Mouse (Mus musculus): ENCODE data around the gene Rpgrip1l. TPM values are rescaled to one million over a fixed set of nuclear protein-coding genes. Genes with fewer than 3 reads are reported as not detected.

Rpgrip1l gene
- polyA plus RNA-seq, 1 experiment = 1.9 TPM

- TF ChIP-seq CTCF (IDR thresholded peaks at IDR 0.05; ENCODE audit: borderline replicate concordance, control insufficient read depth, extremely low read depth, insufficient read depth, low read length, poor library complexity) = no peak
- no peak for TF ChIP-seq POLR2A (IDR thresholded peaks at IDR 0.05; ENCODE audit: control insufficient read depth, extremely low read depth, insufficient read depth, low read length, poor library complexity)
- Histone ChIP-seq H3K36me3 (ENCODE audit: control insufficient read depth, insufficient read depth, low read length) (no peaks in the 10 kb centered on the region), H3K27me3 (ENCODE audit: control insufficient read depth, insufficient read depth, low read length) (no peaks in the 10 kb centered on the region), H3K27ac (ENCODE audit: control insufficient read depth, insufficient read depth, low read length) (no peak overlapping the region), H3K4me3 (ENCODE audit: control insufficient read depth, insufficient read depth, low read length) (no peak overlapping the region), H3K4me1 (replicated peaks; ENCODE audit: control insufficient read depth, insufficient read depth, low read length) (peaks cover 6% of the 10 kb centered on the region; the same call in 1 of the 2 replicates)
- 98% methylated on average over 8 of the region's 8 CpGs for WGBS
- DNase-seq = no peak
Observed at GRCm38 (mm10) chr8:91339651-91340050, 26.6 kb upstream of the Rpgrip1l start.

GRCm38 (mm10) chr8:91338389-91339154 lies 25.5 kb upstream of the Rpgrip1l start:
- no peaks in the 10 kb centered on the region for H3K27me3 ChIP-seq (ENCODE audit: control insufficient read depth, insufficient read depth, low read length)
- WGBS = 97% methylated on average over 6 of the region's 6 CpGs

GRCm38 (mm10) chr8:91329461-91329850 lies 16.4 kb upstream of the Rpgrip1l start:
- WGBS = 87% methylated on average over 6 of the region's 6 CpGs
- Histone ChIP-seq H3K4me1 (replicated peaks; ENCODE audit: control insufficient read depth, insufficient read depth, low read length) (no peaks in the 10 kb centered on the region; the same call in 1 of the 2 replicates), H3K4me3 (ENCODE audit: control insufficient read depth, insufficient read depth, low read length) (no peak overlapping the region), H3K27ac (ENCODE audit: control insufficient read depth, insufficient read depth, low read length) (no peak overlapping the region), H3K36me3 (ENCODE audit: control insufficient read depth, insufficient read depth, low read length) (no peaks in the 10 kb centered on the region), H3K27me3 (ENCODE audit: control insufficient read depth, insufficient read depth, low read length) (no peaks in the 10 kb centered on the region)
- no peak for DNase-seq
- no peak for TF ChIP-seq CTCF (IDR thresholded peaks at IDR 0.05; ENCODE audit: borderline replicate concordance, control insufficient read depth, extremely low read depth, insufficient read depth, low read length, poor library complexity)
- TF ChIP-seq POLR2A (IDR thresholded peaks at IDR 0.05; ENCODE audit: control insufficient read depth, extremely low read depth, insufficient read depth, low read length, poor library complexity) = no peak

More at GRCm38 (mm10) chr8:91338389-91339154, 25.5 kb upstream of the Rpgrip1l start:
- TF ChIP-seq POLR2A (IDR thresholded peaks at IDR 0.05; ENCODE audit: control insufficient read depth, extremely low read depth, insufficient read depth, low read length, poor library complexity) (no peak), CTCF (IDR thresholded peaks at IDR 0.05; ENCODE audit: borderline replicate concordance, control insufficient read depth, extremely low read depth, insufficient read depth, low read length, poor library complexity) (no peak)
- H3K36me3 ChIP-seq (ENCODE audit: control insufficient read depth, insufficient read depth, low read length) = no peaks in the 10 kb centered on the region
- no peak overlapping the region for H3K4me3 ChIP-seq (ENCODE audit: control insufficient read depth, insufficient read depth, low read length)
- no peak overlapping the region for H3K27ac ChIP-seq (ENCODE audit: control insufficient read depth, insufficient read depth, low read length)
- H3K4me1 ChIP-seq (replicated peaks; ENCODE audit: control insufficient read depth, insufficient read depth, low read length) = peaks cover 6% of the 10 kb centered on the region; the same call in 1 of the 2 replicates
- no peak for DNase-seq

- Histone ChIP-seq H3K27ac (ENCODE audit: control insufficient read depth, insufficient read depth, low read length) (no peak overlapping the region), H3K4me3 (ENCODE audit: control insufficient read depth, insufficient read depth, low read length) (no peak overlapping the region), H3K4me1 (replicated peaks; ENCODE audit: control insufficient read depth, insufficient read depth, low read length) (no peaks in the 10 kb centered on the region; the same call in 1 of the 2 replicates), H3K36me3 (ENCODE audit: control insufficient read depth, insufficient read depth, low read length) (no peaks in the 10 kb centered on the region), H3K27me3 (ENCODE audit: control insufficient read depth, insufficient read depth, low read length) (no peaks in the 10 kb centered on the region)
- TF ChIP-seq POLR2A (IDR thresholded peaks at IDR 0.05; ENCODE audit: control insufficient read depth, extremely low read depth, insufficient read depth, low read length, poor library complexity) = no peak
- no peak for TF ChIP-seq CTCF (IDR thresholded peaks at IDR 0.05; ENCODE audit: borderline replicate concordance, control insufficient read depth, extremely low read depth, insufficient read depth, low read length, poor library complexity)
- 96% methylated on average over 9 of the region's 9 CpGs for WGBS
- DNase-seq = no peak
Observed at GRCm38 (mm10) chr8:91329056-91329455, 16.0 kb upstream of the Rpgrip1l start.

GRCm38 (mm10) chr8:91327471-91328205 lies 14.6 kb upstream of the Rpgrip1l start:
- WGBS = 94% methylated on average over 11 of the region's 11 CpGs
- no peak for TF ChIP-seq CTCF (IDR thresholded peaks at IDR 0.05; ENCODE audit: borderline replicate concordance, control insufficient read depth, extremely low read depth, insufficient read depth, low read length, poor library complexity)
- TF ChIP-seq POLR2A (IDR thresholded peaks at IDR 0.05; ENCODE audit: control insufficient read depth, extremely low read depth, insufficient read depth, low read length, poor library complexity) = no peak
- DNase-seq = no peak
- no peak overlapping the region for H3K27ac ChIP-seq (ENCODE audit: control insufficient read depth, insufficient read depth, low read length)
- H3K27me3 ChIP-seq (ENCODE audit: control insufficient read depth, insufficient read depth, low read length) = no peaks in the 10 kb centered on the region
- no peak overlapping the region for H3K4me3 ChIP-seq (ENCODE audit: control insufficient read depth, insufficient read depth, low read length)
- no peaks in the 10 kb centered on the region for H3K36me3 ChIP-seq (ENCODE audit: control insufficient read depth, insufficient read depth, low read length)
- H3K4me1 ChIP-seq (replicated peaks; ENCODE audit: control insufficient read depth, insufficient read depth, low read length) = no peaks in the 10 kb centered on the region

- Histone ChIP-seq H3K27ac (ENCODE audit: control insufficient read depth, insufficient read depth, low read length) (no peak overlapping the region), H3K4me1 (replicated peaks; ENCODE audit: control insufficient read depth, insufficient read depth, low read length) (no peaks in the 10 kb centered on the region), H3K36me3 (ENCODE audit: control insufficient read depth, insufficient read depth, low read length) (no peaks in the 10 kb centered on the region), H3K4me3 (ENCODE audit: control insufficient read depth, insufficient read depth, low read length) (no peak overlapping the region), H3K27me3 (ENCODE audit: control insufficient read depth, insufficient read depth, low read length) (no peaks in the 10 kb centered on the region)
- TF ChIP-seq CTCF (IDR thresholded peaks at IDR 0.05; ENCODE audit: borderline replicate concordance, control insufficient read depth, extremely low read depth, insufficient read depth, low read length, poor library complexity) (no peak), POLR2A (IDR thresholded peaks at IDR 0.05; ENCODE audit: control insufficient read depth, extremely low read depth, insufficient read depth, low read length, poor library complexity) (no peak)
- DNase-seq = no peak
- 99% methylated on average over 6 of the region's 6 CpGs for WGBS
Observed at GRCm38 (mm10) chr8:91326946-91327345, 13.9 kb upstream of the Rpgrip1l start.
